Mouse (Mus musculus) left cerebral cortex, adult 2 months (tissue): Measurements from ENCODE around the gene Vsig4. TPM values are rescaled to one million over a fixed set of nuclear protein-coding genes. Genes with fewer than 3 reads are reported as not detected.
"Not testable (repeated sequence)": the region's sequence is repeated elsewhere in the genome, so short reads cannot be mapped to it uniquely, and the experiment has no call there.

Experiments used
- DNase-seq, 2 experiments: peaks; one replicate each; pipeline ENCODE4 v3.0.0; 2021 to 2022; ENCODE audit warnings: low spot score in 2 of 2, mixed read lengths in 1 of 2; ENCODE audit errors: extremely low spot score in 1 of 2
- H3K27ac ChIP-seq: fragments of 200-600 bp; 2 replicates; pipeline ENCODE4 v1.8.1; 2022
- H3K4me3 ChIP-seq: fragments of 200-600 bp; 2 replicates; pipeline ENCODE4 v1.8.1; 2022
- CTCF ChIP-seq: fragments of 200-600 bp; IDR thresholded peaks from 2 replicates; pipeline ENCODE4 v1.8.1; 2022; ENCODE audit warnings: antibody characterized with exemption, mild to moderate bottlenecking, moderate library complexity
- intact Hi-C: fragments of 180-260 bp; cut with DNase I; formaldehyde crosslinking; loops from one replicate; pipeline ENCODE4 v1.15.1; 2025
- long read RNA-seq, 2 experiments: library from polyadenylated mRNA; stranded (forward); transcript quantifications; one replicate each; pipeline ENCODE4 v2.0.0; 2021; ENCODE audit warnings: borderline mapping rate in 2 of 2
- microRNA-seq, 2 experiments: library from miRNA; unstranded; fragments of <30 nt; microRNA quantifications; one replicate each; pipeline ENCODE4 v1.2.0; 2021
- total RNA-seq, 2 experiments: library from RNA; stranded (reverse); gene quantifications; 2 replicates each; pipeline ENCODE4 v1.2.3; 2021

The Vsig4 gene
- total RNA-seq = not detected
- long read RNA-seq, experiment 1 = 0 reads
- long read RNA-seq, experiment 2 = 0 reads

DNA sequence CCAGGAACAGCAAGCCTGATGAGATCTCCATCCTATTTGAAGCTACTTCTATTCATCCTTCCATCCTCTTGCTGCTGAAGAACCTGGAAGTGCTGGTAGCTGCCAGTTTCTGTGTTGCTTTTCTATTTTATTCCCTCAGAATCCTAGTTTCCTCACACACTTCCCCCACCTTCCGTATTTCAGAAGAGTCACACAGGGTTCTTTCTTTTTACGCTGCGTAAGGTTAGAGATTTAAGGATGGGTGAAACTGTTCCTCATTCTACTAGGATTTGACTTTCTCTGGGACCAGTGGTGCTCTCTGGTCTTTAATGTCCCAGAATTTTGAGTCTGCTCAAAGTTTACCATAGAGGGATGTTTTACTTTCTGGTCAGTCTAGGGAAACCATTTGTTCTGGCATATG lies at the start of gene Vsig4:
Gene Vsig4, minus strand, starts transcription at position 101 of the 400 bp plus-strand sequence.
- intact Hi-C loops = no loop called here

DNA sequence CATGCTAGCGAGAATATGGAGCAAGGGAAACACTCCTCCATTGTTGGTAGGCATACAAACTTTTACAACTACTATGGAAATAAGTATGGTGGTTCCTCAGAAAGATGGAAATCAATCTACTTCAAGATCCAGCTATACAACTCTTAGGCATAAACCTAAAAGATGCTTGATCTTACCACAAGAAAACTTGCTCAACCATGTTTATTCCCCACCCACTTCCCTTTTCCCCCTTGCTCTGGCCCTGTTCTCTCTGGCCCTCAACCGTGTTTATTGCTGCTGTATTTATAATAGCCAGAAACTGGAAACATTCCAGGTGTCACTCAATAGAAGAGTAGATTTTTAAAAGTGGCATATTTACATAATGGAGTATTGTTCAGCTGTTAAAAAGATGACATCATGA lies 45.9 kb upstream of the Vsig4 start:
- DNase-seq = no peak
- H3K27ac ChIP-seq = no peak overlapping the region
- intact Hi-C loops = no loop called here
- no peak for TF ChIP-seq CTCF
- no peak overlapping the region for H3K4me3 ChIP-seq

More for the DNA sequence above, at the start of gene Vsig4:
- Histone ChIP-seq H3K27ac (no peak within 1 kb of the TSS), H3K4me3 (no peak within 1 kb of the TSS)
- DNase-seq = no peak
- TF ChIP-seq CTCF = no peak

DNA sequence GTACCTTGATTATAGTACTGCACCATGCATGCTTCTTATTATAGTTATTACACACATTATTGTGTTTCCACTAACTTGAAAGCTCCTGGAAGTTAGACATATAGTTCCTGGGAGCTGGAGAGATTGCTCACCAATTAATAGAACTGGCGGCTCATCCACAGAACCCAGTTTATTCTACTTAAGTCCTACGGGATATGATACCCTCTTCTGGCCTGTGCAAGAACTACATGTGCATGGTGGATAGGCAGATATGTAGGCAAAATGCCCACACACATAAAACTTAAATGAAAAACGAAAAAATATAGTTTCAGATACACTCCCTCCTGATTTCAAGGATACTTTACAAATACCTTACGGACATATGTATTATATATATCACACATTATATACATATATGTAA lies 36.5 kb upstream of the Vsig4 start:
- peak; percentile 37 for TF ChIP-seq CTCF
- DNase-seq = no peak
- Histone ChIP-seq H3K27ac (no peak overlapping the region), H3K4me3 (no peak overlapping the region)
- intact Hi-C loops = loop anchor here (10.0 kb wide), 1 partner anchor 545 kb away; no protein-coding TSS in a partner anchor

DNA sequence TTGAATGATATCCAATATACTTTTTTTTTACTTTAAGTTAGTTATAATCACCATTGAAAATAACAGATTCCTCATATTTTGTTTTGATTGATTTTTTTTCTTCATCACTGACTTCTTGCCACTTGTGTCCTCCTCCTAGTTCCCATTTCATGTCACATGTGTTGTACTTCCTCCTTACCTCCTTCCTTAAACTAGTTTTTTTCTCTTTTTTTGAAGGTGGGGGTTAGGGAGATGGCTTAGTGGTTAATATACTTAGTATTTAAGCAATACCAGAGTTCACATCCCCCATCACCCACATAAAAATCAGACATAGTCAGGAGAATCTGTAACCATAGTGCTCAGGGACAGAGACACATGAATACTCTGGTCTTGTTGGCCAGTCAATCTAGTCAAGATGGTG lies 36.7 kb downstream of the Vsig4 start:
- Histone ChIP-seq H3K27ac (no peak overlapping the region), H3K4me3 (no peak overlapping the region)
- TF ChIP-seq CTCF = no peak
- intact Hi-C loops = no loop called here
- DNase-seq = no peak

DNA sequence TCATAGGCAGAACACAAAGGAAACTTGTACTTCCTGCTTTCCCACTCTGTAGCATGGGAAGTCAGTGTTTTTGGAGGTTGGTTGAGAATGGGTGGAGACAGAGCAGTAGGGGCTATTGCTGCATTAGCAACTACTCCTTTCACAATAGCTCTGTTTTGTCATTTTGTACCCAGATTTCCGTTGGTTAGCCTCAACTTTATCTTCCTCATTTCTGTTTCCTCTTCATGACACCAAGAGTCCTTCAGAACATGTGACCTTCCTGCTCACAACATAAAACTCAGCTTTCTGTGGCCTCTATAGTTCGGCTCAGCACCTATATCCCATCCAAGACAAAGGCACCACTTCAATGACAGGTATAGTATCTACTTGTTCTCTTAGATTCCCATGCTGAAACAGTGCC lies 53.6 kb downstream of the Vsig4 start:
- TF ChIP-seq CTCF = no peak
- intact Hi-C loops = no loop called here
- H3K27ac ChIP-seq = no peak overlapping the region
- DNase-seq = no peak
- H3K4me3 ChIP-seq = no peak overlapping the region

DNA sequence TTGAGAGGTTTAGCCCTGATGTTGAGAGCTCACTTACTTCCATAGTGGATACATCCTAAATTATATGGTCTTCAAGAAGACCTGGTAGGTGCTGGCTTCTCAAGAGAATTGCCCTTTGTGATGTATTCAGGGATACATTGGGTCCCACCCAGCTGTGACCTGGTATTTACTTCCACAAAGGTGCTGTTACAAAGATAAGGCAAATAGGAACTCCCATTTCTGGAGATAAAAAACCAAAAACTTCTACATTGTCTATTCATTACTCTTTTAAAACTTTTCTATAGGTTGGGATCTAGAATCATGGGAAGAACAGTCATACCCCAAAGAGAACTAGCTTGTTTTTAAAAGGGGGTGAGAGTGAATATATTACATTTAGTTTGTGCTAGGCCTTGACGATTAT lies 54.2 kb downstream of the Vsig4 start:
- intact Hi-C loops = no loop called here
- Histone ChIP-seq H3K27ac (no peak overlapping the region), H3K4me3 (no peak overlapping the region)
- TF ChIP-seq CTCF = no peak
- DNase-seq = no peak

DNA sequence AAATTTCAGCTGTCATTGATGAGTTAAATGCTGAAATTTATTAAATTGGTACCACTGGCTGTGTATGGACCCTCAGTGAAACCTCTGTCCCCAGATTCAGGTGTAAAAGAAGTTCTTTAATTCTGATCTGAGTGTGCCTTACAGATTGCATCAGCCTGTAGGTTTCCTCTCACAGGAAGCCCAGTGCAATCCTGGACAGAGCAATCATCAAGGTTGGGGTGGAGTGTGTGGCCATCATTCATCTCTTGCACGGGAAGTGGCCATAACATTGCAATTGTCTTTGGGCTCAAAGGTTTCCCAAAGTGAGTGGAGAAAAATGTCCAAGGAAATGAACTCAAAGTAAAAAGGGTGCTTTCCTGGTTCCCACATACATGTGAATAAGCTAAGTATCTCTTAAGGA lies 57.5 kb downstream of the Vsig4 start:
- TF ChIP-seq CTCF = no peak
- no peak overlapping the region for H3K27ac ChIP-seq
- intact Hi-C loops = no loop called here
- DNase-seq = no peak
- no peak overlapping the region for H3K4me3 ChIP-seq

DNA sequence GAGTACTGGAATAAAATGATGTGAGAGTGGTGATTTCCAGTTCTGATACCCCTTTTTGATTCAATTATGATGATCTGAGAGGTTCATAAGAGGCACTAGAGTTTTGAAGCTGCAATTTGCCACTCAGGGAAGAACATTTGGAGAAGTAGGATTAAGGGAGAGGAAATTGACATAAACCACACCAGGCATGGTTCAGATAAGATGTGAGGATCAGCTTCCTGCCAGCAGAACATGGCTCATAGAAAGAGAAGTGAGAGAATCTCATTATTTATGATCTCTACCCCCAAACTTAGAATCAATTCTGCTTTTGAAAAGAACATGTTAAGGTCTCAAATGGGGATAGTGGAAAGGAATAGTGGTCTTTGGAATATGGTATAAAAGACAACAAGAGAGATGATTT lies 66.2 kb downstream of the Vsig4 start:
- DNase-seq = no peak
- no peak for TF ChIP-seq CTCF

DNA sequence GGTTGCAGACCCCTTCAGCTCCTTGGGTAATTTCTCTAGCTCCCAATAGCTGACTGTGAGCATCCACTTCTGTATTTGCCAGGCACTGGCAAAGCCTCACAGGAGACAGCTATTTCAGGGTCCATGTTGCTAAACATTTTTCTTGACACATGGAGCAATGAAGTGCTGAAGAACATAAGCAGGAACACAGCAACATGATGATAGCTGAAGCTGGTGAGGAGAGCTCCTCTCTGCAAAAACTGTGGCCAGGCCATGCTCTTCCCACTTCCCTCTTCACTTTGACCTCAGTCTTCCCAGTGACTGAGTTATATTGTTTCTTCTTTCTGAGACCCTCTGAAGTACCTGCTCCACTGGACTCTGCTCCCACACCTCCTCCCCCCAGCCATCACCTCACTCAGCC lies 67.8 kb downstream of the Vsig4 start:
- no peak for TF ChIP-seq CTCF
- no peak overlapping the region for H3K4me3 ChIP-seq
- H3K27ac ChIP-seq = no peak overlapping the region
- no peak for DNase-seq
- intact Hi-C loops = no loop called here

More for the DNA sequence above, 66.2 kb downstream of the Vsig4 start:
- Histone ChIP-seq H3K4me3 (no peak overlapping the region), H3K27ac (no peak overlapping the region)
- intact Hi-C loops = no loop called here

DNA sequence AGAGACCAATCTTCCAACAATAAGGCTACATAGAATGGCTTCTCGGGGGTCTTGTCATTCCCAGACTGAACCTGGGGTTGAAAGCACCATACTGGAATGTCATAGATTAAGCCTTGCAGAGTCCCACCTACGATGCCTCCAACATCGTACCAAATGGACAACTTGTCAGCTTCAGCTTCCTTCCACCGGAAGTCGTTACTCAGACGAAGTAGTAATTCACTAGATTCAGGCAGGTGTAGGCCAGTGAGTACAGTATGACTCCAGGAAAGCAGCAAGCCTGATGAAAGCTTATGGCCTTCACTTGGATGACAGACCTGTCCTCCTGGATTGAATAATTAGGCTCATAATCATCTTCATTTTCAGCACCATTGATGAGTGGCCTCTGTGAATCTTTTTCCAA lies 69.0 kb downstream of the Vsig4 start:
- H3K27ac ChIP-seq = no peak overlapping the region
- intact Hi-C loops = no loop called here
- DNase-seq = no peak
- H3K4me3 ChIP-seq = no peak overlapping the region
- no peak for TF ChIP-seq CTCF

DNA sequence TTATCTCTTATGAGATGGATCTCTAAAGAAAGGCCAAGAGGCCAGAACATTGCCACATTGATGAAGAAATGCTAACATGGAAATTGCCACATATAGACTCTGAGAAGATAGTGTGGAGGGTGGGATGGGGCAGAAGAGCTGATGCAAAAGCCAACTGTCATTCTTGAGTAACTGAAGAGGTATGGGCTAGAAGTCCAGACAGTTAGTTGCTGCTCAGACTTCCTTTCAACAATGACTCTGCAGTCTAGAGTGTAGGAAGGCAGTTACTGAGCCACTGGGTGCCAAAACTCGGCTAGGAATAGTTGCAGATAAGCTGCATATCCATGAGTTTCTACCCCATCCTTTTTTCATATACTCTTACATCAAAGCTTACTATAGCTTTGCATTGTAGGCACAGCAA lies 75.2 kb downstream of the Vsig4 start:
- Histone ChIP-seq H3K4me3 (no peak overlapping the region), H3K27ac (no peak overlapping the region)
- DNase-seq = no peak
- no peak for TF ChIP-seq CTCF
- intact Hi-C loops = no loop called here

DNA sequence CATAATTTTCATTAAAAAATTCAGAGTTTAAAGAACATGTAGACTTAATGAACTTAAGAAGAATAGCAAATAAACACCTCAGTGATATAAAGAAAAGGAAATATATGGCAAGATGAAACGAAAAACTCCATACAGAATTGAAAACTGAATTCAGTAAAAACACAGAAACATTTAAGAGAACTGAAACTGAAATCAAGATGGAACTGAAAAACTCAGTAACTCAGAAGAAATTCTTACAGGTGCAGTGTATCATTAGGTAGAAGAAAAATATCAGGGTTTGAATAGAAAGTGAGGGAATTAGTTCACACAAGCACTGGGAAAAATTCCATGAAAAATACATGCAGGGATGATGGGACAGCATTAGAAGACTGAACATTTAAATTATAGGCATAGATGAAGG lies 86.4 kb downstream of the Vsig4 start:
- no peak for TF ChIP-seq CTCF
- intact Hi-C loops = no loop called here
- H3K27ac ChIP-seq = no peak overlapping the region
- no peak overlapping the region for H3K4me3 ChIP-seq
- DNase-seq = no peak

DNA sequence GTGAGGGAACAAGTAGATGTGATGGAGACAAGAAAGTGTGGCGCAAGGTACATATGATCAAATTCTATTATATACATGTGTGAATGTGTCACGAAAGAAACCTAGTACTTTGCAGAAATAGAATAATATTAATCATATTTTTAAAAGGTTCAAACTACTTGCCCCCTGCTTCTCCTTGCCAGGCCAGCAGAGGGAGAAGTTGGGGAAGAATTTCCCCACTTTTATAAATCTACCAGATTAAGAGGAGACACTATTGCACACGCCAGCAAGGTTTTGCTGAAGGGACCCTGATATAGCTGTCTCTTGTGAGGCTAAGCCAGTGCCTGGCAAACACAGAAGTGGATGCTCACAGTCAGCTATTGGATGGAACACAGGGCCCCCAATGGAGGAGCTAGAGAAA lies 88.1 kb downstream of the Vsig4 start:
- H3K27ac ChIP-seq, intact Hi-C loops, DNase-seq, H3K4me3 ChIP-seq: not testable (repeated sequence)

Small RNAs within 50 kb of the gene (microRNA-seq; reads per million reads assigned to microRNA genes)
- gene Mir223 = 1.9 to 2.9 reads per million in 2 experiments

Other genes with a start within 250 kb of the Vsig4 start
- 10 to 100 TPM; 18.6 to 20.0 TPM for gene Msn, start 197.4 kb downstream of the Vsig4 start, total RNA-seq
- gene Heph, start 161.9 kb upstream of the Vsig4 start, total RNA-seq = 1 to 10 TPM; 4.1 to 4.4 TPM
- under 1 TPM in 1 of 2 experiments, not detected in 1; 0.11 TPM for gene Hsf3, start 162.9 kb upstream of the Vsig4 start, total RNA-seq